Mouse (Mus musculus): Measurements from ENCODE around the gene Pex3.

DNA sequence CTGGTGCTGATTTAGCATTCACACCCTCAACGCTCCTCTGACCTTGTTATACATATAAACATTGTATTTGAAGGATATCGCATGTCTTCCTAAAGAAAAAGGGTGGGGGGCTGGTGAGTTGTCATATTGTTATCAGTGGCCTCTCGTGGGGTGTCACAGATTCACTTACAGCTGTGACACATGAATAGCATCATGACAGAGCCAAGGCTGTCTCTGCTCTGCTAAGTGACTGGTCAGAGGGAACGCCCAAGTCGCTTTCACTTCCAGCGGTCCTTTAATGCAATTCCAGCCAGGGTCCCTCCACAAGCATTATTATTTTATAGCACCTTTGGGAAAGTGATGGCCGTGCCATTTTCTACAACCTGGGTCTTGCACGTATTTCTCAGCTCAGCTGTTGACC is 44.5 kb upstream of the Pex3 start:
- TF ChIP-seq POLR2A (IDR thresholded peaks at IDR 0.05; ENCODE audit: borderline replicate concordance, insufficient read depth, low read length), result no peak
- no peak for TF ChIP-seq CTCF (IDR thresholded peaks at IDR 0.05; ENCODE audit: borderline replicate concordance, insufficient read depth, low read depth, low read length)
